Mouse (Mus musculus) erythroid progenitor cell, adult 5-6 weeks (primary cell): ENCODE measurements around the gene Fgg. TPM values are rescaled to one million over a fixed set of nuclear protein-coding genes. Genes with fewer than 3 reads are reported as not detected.

Experiments used
- ATAC-seq: replicated peaks from 2 replicates; pipeline ENCODE4 v1.8.0; 2016; ENCODE audit warnings: moderate number of reproducible peaks, mild to moderate bottlenecking, moderate TSS enrichment, inconsistent platforms; ENCODE audit not compliant: poor library complexity, low FRiP score, severe bottlenecking
- total RNA-seq, 2 experiments: library from RNA; stranded (forward) in 1 of 2; stranded (reverse) in 1 of 2; fragments of 150-400 nt in 1 of 2; fragments of 186-747, 209-891 nt in 1 of 2; gene quantifications; 2 replicates each; pipeline versions ENCODE4 v1.2.3 to v1.2.4; 2015 to 2017; ENCODE audit warnings: low replicate concordance in 2 of 2

Gene Fgg
- not detected in 2 replicates for total RNA-seq (2015; ENCODE audit: low replicate concordance)
- not detected in 2 replicates for total RNA-seq (2017; ENCODE audit: low replicate concordance)

DNA sequence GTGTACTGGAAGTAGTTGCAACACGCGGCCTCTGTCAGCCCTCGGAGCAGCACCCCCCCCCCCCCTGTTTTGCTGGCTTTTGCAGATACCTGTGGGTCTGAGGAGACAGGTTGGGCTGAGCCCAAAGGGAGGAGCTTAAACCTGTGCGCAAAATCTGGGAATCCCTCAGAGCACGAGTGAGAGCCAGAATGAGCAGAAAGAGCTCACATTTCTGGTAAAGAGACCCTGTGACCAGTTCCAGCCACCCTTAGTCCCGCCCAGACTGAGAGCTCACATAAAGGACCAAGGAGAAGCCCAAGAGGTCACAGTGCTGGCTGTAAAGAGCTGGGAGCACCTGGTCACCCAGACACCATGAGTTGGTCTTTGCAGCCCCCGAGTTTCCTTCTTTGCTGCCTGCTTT, at the start of gene Fgg:
Gene Fgg, plus strand, starts transcription at position 168 of the 400 bp plus-strand sequence.
- no peak for ATAC-seq

DNA sequence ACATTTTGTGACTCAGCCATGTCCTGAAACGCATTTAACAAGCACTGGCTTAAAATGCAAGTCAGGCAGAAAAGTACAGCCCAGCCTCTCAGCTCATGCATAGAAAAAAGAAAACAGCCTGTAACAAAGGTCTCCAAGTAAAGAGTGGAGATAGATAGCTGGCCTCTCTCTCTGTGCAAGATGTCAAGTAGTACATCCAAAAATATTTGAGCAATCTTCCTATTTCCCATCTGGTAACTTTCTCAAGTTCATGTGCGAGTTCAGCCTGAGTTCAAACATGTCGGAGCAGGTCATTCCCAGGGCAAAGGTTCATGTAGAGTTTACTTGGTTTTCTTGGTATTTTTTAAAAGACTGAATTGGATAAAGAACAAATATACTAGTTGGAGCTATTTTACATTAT, 36.5 kb upstream of the Fgg start:
- no peak for ATAC-seq

DNA sequence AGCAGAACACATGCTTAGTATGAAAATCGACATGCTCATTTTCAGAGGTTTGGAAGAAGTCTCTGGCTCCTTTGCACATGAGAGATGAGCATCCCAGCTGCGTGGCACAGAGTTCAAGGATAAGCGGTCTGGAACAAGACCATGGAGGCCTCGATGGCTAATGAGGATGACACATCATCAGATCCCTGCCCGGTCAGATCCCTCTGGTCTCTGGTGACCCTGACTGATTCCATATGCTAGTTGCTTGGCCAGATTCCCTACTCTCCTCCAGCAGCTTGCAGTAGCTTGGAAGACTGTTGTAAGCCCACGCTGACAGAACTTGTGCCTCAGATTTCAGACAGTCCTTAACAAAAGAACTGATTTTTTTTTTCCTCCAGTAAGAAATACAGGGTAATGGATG, 26.7 kb upstream of the Fgg start:
- ATAC-seq = no peak

DNA sequence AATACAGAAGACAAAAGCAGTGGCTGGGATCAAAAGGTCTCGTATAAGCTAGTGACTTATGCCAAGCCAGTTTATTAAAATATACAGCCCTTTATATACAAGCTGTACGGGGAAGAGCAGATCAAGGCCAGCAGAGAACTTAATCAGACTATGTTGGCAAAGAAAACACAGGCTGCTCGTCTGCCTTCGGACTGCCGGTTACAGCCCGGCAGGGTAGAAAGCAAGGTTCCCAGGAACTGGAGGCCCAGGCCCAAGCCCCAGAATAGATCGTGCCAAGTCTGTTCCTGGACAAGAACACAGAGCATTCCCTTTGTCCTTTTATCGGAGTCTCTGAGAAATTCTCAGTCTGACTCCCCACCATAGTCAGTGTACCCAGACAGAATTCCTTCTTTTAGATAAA, 25.7 kb upstream of the Fgg start:
- ATAC-seq = no peak

DNA sequence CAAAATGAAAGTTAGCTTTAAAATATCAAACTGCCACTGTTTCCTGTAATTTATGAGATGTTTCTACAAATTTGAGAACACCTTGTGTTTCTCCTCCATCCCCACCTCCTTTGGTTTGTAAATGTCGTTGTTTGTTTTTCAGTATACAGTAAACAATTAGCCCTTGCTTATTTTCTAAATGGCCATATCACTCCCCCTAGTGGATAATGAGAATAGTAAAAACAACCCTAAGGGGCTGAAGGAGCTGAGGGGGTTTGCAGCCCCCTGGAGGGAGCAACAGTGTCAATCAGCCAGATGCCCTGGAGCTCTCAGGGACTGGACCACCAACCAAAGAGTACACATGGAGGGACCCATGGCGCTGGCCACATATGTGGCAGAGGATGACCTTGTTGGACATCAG, 22.7 kb upstream of the Fgg start:
- ATAC-seq = no peak

DNA sequence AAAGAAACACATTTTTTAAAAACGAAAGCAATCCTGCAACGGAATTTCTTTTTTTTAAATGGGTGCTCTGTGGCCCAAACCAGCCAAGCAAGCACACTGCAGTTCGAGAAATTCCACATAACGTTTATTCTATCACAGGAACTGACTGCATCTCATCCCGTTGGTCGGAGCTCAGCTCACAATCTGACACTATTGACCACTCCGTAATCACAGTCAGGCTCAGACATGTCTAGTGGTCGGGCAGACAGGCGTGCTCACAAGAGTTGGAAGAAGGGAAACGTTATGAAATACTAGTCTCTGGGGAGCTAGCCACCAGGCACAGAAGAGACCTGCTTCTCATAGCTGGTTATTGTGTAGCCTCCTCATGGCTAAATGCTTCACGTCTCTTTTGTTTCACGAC, 15.6 kb upstream of the Fgg start:
- ATAC-seq = no peak

DNA sequence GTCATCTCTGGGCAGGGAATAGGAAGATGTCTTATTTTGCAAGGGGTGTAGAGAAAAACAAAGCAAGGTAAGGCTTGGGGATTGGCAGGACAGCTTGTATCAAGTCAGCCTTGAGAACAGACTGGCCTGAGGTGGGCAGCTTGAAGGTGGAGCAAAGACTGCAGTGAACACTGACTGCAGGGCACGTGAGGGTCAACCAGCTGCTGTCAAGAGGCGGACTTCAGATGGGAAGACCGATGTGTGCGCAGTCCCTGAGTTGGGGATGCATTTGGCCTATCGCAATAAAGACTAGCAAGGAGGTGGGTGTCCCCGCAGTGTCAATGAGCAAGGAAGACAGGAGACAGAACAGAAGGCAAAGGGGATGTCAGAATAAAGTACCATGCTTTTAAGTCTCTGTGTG, 14.6 kb upstream of the Fgg start:
- no peak for ATAC-seq

DNA sequence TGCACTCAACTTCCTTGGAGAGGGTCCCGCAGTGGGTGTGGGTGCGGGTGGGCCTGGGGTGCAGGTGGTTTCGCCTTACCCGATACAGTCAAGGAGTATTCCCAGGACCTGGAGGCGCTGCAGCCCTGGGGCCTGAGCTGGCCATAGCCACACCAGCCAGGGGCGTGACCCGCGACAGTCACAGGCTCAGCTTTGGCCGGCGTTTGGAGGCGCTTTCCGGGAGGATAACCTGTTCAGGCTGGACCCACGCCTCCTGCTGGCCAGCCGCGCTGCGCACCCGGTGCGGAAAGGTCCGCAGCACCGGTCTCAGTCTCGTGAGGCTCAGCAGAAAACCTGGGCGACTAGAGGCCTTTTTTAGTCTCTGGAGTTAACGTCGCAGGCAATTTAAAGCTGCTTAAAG, 12.2 kb upstream of the Fgg start:
- ATAC-seq = no peak

DNA sequence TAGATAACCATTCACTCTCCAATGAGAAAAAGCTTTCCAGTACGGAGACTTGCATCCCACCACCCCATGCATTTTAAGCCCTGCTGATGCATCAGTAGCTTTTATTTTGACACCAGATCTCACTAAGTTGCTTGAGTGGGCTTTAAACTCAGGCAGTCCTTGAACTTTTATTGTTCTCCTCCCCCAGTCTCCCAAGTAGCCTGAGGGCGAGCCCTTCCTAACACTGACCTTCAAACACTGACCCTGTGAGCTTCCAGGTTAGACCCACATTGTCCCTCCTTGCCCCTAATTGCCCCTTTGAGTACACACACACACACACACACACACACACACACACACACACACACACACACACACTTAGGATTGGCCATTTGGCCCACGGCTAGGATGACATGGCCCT, 10.9 kb upstream of the Fgg start:
- ATAC-seq = no peak

DNA sequence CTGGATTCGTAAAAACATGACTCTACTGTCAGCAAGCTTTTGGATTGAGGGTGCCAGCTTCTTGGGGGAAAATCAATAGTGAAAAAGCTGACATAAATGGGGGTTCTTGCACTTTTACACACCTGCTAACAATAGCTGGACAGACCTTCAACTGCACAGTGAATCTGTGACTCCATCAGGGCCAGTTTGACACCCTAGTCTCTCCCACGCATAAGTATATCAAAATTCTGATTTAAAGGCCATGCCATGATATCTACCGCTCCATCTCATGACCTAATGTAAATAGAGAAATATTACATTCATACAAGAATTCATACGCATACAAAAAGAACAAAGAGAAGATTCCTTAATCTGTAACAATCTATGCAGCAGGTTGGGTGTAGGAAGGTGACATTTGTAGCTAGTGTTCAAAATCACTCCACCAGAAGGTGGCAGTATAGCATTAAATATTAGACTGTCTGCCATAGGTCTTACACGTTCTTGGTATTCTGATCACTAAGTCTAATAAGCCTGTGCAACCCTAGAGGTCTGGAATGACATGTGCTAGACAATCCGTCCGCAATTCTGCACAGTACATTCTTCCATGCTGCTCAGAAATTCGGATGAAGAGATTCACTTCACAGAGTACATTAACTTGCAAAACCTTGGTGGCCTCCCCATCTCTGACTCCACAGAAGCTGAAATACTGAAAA, 8.6 kb upstream of the Fgg start:
- ATAC-seq = no peak

DNA sequence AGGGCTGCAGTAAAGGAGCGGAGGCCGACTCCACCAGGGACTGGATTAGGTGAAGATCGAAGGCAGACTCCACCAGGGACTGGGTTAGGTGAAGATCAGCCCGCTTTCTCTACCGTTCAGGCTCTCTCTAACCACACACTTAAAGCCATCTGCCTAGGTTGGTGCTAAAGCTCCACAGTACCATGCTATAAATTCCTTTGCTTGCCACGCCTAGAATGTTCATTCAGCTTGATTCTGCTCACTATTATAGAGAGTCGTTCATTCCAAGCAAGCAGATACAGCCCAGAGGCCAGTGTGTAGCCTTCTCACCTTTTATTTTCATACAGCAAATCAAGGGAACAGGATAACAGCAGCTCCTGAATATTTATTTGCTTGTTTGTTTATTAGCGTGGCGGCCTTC, 7.5 kb upstream of the Fgg start:
- no peak for ATAC-seq

DNA sequence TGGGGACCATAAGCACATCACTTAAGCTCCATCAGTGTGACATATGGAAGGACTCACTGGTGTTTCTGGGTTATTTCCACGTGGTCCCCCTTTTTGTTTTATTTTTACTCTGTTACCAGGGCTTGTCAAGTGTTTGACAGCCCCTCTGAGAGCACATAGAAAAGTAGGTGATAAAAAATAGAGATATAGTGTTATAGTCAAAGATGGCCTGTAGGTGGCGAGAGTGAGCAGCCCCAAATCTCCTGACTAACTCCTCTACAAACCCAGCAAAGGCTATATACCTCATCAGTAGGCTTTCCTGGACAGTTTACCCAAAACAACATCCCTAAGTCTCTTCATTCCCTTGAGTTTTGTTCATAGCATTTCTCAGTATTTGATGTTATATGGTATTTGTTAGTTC, 5.3 kb upstream of the Fgg start:
- no peak for ATAC-seq

DNA sequence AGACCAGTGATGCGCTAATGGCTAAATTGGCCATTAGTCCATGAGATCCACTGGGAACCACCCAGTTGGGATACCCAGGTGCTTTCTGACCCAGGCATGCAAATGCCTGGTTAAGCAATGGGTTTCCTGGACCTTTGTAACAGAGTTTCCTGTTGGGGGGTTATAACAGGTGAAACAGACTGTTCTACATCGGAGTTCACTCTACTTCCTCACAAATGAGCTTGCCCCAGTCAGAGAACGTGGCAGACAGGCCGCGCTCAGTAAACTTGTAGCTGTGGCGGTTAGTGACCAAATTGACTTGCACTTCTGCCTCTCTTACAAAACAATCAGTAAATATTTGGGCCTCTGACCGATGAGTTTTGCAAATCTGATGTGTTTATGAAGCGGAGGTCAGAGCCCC, 4.5 kb upstream of the Fgg start:
- no peak for ATAC-seq

DNA sequence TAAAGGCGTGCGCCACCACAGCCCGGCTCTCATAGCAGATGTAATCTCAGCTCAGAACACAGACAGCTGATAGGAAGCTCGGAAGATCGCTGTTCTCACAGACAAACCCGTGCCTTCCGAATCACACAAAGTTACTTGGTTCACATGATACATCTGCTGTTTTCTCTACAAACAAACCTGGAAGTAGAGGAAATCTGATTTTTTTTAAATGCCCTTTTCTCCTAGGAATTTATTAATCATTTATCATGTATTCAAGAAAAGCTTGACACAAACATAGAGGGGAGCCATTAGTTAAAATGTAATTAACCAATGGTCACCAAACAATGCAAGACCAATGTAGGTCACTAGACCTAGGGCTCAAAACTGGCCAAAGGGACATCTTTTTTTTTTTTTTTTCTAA, 2.7 kb upstream of the Fgg start:
- no peak for ATAC-seq

DNA sequence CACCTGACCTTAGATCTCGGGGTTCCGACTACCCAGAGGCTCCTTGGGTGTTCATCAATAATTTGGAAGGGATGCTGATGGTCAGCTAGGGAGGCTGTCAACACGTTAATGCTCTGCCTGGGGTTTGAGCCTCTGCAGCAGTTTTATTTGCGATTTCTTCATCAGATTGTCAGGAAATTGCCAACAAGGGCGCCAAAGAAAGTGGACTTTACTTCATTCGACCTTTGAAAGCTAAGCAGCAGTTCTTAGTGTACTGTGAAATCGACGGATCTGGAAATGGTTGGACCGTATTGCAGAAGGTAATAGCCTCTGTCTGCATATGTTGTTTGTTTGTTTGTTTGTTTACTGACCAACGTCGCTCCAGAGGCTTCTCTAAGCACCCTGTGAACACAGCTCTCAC, 2.8 kb downstream of the Fgg start:
- no peak for ATAC-seq

DNA sequence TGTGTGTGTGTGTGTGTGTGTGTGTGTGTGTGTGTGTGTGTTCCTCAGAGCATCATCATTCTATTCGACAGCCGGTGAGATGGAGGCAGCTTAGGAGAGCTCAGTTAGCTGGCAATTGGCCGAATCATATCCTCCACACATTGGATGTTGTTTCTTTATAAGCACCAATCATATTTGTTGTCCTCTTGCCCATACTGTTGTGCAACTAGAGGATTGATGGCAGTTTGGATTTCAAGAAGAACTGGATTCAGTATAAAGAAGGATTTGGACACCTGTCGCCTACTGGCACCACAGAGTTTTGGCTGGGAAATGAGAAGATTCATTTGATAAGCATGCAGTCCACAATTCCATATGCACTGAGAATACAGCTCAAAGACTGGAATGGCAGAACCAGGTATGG, 3.6 kb downstream of the Fgg start:
- ATAC-seq = no peak

DNA sequence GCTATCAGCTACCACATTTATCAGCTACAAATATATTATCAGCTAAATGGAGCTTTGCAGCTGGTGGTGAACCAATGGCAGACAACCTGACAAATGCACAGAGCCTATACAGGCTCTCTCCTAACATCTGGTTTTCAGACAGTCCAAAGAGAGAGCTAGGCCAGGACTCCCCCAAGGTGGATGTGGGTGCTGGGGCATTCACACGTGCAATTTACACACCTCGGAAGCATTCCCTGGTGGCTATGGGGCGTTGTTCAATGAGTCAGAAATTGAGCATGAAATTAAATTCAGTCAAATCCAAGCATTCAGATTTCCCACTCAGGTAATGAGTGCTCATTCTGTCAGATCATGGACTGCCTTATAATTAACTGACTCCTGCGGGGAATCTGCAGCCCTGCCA, 4.0 kb downstream of the Fgg start:
- no peak for ATAC-seq

DNA sequence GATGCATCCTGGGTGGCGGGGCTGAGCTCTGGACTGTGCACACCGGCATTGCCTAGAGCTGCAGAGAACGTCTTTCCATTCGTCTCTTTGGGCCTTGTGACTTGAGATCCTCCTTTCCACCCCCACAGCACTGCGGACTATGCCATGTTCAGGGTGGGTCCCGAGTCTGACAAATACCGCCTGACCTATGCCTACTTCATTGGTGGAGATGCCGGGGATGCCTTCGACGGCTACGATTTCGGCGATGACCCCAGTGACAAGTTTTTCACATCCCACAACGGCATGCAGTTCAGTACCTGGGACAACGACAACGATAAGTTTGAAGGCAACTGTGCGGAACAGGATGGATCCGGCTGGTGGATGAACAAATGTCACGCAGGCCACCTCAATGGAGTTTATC, 5.1 kb downstream of the Fgg start:
- ATAC-seq = no peak

DNA sequence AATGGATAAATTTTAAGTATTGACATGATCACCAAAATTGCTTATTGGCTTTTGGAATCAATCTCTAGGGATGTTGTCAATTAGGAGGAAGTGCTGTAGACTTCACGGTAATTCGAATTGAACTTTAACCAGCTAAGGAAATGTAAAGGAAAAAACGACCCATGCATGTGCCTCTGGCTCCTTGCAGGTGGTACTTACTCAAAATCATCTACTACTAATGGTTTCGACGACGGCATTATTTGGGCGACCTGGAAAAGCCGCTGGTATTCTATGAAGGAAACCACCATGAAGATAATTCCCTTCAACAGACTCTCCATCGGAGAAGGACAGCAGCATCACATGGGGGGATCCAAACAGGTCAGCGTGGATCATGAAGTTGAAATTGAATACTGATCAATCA, 6.4 kb downstream of the Fgg start:
- no peak for ATAC-seq

DNA sequence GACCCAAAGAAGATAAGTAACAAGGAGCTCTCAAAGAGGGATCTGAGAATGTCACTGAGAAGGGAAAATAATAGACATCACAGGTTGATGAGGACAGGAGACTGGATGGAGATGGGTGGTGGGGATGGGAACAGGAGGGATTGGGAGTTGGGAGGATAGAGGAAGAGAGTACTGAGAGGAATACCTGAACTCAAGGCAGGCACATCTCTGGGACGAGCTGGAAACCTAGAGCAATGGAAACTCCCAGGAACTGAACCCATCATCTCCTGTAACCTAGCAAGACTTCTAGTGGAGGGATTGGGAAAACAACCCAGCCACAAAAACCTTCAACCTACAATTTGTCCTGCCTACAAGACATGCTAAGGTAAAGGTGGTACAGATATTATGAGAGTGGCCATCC, 8.7 kb downstream of the Fgg start:
- no peak for ATAC-seq

DNA sequence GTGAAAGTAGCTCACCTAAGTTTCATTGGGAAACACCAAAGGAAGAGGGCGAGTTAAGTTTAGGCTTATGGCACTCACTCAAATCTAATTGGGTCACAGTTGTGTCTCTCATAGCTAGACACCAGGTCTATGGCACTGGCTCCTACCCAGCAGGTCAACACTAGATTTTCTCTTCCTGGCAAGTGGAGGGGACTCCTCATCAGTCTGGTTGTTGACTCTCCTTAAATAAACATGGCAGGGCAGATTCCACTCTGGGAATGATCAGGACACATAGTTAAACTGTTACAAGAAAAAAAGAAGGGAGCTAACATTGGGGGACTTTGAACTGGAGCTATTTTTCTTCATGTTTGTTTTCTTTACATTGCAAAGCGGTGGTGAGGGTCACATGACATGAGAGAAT, 12.9 kb downstream of the Fgg start:
- no peak for ATAC-seq

DNA sequence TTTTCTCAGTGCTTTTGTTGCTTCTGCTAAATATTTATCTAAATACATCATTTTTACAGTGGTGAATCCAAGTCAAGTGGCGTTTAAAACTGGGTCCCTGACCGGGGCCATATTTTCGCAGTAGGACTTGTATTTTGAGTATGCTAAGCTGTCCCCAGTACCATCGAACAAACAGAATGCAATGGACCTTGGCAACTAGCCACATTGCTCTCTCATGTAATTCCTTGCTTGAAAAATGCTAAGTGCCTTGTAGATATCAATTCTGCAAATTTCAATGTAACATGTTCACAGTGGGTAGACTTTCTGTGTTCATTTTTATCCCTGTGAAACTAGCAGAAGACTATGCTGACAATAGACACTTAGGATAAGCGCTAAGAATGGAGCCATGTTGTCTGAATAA, 13.7 kb downstream of the Fgg start:
- no peak for ATAC-seq
